22 mouse cellular contexts compared by ENCODE assay signal in the genomic region with DNA sequence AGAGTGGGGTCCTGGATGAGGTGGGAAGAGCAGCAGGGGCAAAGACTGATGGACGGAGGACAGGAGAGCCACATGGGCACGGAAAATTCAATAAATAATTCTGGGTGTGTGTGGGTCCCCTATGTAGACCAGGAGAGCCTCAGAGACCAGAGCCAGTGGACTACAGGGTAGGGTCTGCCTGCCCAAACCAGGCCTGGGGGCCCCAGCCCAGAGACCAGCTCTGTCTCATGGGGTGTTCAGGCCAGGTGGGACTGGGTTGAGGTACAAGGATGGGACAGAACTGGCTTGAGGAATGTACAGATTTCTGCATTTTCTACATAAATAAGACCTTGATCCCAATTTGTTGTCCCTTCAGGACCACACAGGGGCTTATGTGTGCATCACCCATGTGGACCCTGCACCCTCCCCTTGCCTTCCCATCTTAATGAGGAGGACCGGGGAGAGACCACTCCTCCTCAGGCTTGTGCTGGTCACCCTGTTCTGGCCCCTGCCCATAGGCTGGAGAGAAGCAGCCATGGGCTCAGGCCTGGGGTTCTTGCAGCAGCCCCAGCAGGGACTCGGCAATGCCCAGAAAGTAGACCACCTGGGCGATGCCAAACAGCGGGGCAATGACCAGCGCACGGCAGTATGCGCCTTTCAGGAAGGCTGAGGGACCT. TPM values are rescaled to one million over a fixed set of nuclear protein-coding genes. Genes with fewer than 3 reads are reported as not detected.
DNase-seq lines count a peak whose midpoint lies in the region; ATAC-seq and TF ChIP-seq lines count a peak whose summit lies in the region.
"Had no signal": no experiment of that assay in that cellular context is flagged by ENCODE, and none has a peak within 500 bp of the region (broad histone marks: within the 10 kb centered on the region; RNA-seq: fewer than 3 reads in every experiment).

No protein-coding gene starts in this region.

- DNase-seq in cerebellum, adult 2 months, result peak; percentile 38 to 40
- no peak for DNase-seq in heart, adult 8-10 months (ENCODE audit: low spot score)
- DNase-seq in neural tube, embryonic 10.5 days (ENCODE audit: extremely low spot score, low spot score), result no peak
- no peak for DNase-seq in adrenal gland, adult 2 months
- DNase-seq: adrenal gland, postnatal 25 days; heart, adult 18-20 months; kidney, adult 8-10 months; kidney, postnatal 14 days; liver; lung, adult 18-20 months; lung, postnatal 14 days; retina, postnatal 1 day; thymus, postnatal 14 days had no signal

- peaks cover 37% of the 10 kb centered on the region for H3K36me3 ChIP-seq in heart, embryonic 13.5 days
- peaks cover 51% of the 10 kb centered on the region for H3K36me3 ChIP-seq in neural tube, embryonic 15.5 days
- peaks cover 40% of the 10 kb centered on the region for H3K36me3 ChIP-seq in limb, embryonic 13.5 days

- H3K9me3 ChIP-seq in heart, embryonic 13.5 days, result no peaks in the 10 kb centered on the region
- no peaks in the 10 kb centered on the region for H3K9me3 ChIP-seq in neural tube, embryonic 15.5 days (replicated peaks)
- no peaks in the 10 kb centered on the region for H3K9me3 ChIP-seq in limb, embryonic 13.5 days
- H3K9me3 ChIP-seq: forebrain, embryonic 12.5 days; hindbrain, embryonic 12.5 days had no signal

- peak overlapping the region; percentile 12; the same call in 1 of the 2 replicates for H3K9ac ChIP-seq in heart, embryonic 13.5 days
- H3K9ac ChIP-seq in neural tube, embryonic 15.5 days (replicated peaks), result no peak overlapping the region
- 0 out of 2 replicates have a peak overlapping the region, but pooled peaks have one; percentile 56 for H3K9ac ChIP-seq in limb, embryonic 13.5 days
- H3K9ac ChIP-seq: hindbrain, embryonic 12.5 days had no signal

- no peak for ATAC-seq in cerebellum, adult (ENCODE audit: insufficient number of reproducible peaks, low FRiP score, low TSS enrichment)
- ATAC-seq in heart, embryonic 13.5 days (ENCODE audit: extremely low read depth, insufficient number of reproducible peaks, low FRiP score, low TSS enrichment), result no peak
- ATAC-seq in neural tube, embryonic 15.5 days (ENCODE audit: low FRiP score), result no peak
- ATAC-seq in limb, embryonic 13.5 days (ENCODE audit: low FRiP score, low read depth), result no peak

- WGBS in cerebellum, adult 2 months, result 83% methylated on average over 9 of the region's 9 CpGs
- WGBS in heart, embryonic 13.5 days, result 86% methylated on average over 9 of the region's 9 CpGs
- 91% methylated on average over 9 of the region's 9 CpGs for WGBS in neural tube, embryonic 15.5 days
- 95% methylated on average over 9 of the region's 9 CpGs for WGBS in limb, embryonic 13.5 days

- TF ChIP-seq CTCF in cerebellum, adult 2 months (IDR thresholded peaks at IDR 0.05; ENCODE audit: borderline replicate concordance, insufficient read depth, low read depth, low read length), result no peak

- no peak overlapping the region for H3K4me2 ChIP-seq in heart, embryonic 13.5 days
- no peak overlapping the region for H3K4me2 ChIP-seq in neural tube, embryonic 15.5 days
- H3K4me2 ChIP-seq in limb, embryonic 13.5 days (replicated peaks), result no peak overlapping the region
- H3K4me2 ChIP-seq: forebrain, embryonic 12.5 days had no signal

- TF ChIP-seq POLR2A in cerebellum, adult 2 months (IDR thresholded peaks at IDR 0.05; ENCODE audit: borderline replicate concordance, insufficient read depth, low read length), result peak; percentile 4; the same call in 1 of the 2 replicates

- H3K27me3 ChIP-seq in cerebellum, adult 2 months (ENCODE audit: control insufficient read depth, insufficient read depth, low read length), result no peaks in the 10 kb centered on the region
- H3K27me3 ChIP-seq in heart, embryonic 13.5 days (replicated peaks), result 0 out of 2 replicates have a peak, but pooled peaks cover 5% of the 10 kb centered on the region
- no peaks in the 10 kb centered on the region for H3K27me3 ChIP-seq in neural tube, embryonic 15.5 days (replicated peaks)
- H3K27me3 ChIP-seq in limb, embryonic 13.5 days, result no peaks in the 10 kb centered on the region
- H3K27me3 ChIP-seq: forebrain, embryonic 12.5 days; hindbrain, embryonic 12.5 days had no signal

- no peak overlapping the region for H3K4me3 ChIP-seq in cerebellum, adult 2 months (replicated peaks; ENCODE audit: insufficient read depth, low read depth, low read length)
- no peak overlapping the region for H3K4me3 ChIP-seq in heart, embryonic 13.5 days
- no peak overlapping the region for H3K4me3 ChIP-seq in neural tube, embryonic 15.5 days (replicated peaks)
- H3K4me3 ChIP-seq in limb, embryonic 13.5 days, result no peak overlapping the region
- H3K4me3 ChIP-seq: forebrain, embryonic 12.5 days; hindbrain, embryonic 12.5 days; layer of hippocampus, adult 2 months had no signal

- H3K27ac ChIP-seq in cerebellum, adult 2 months (ENCODE audit: insufficient read depth, low read length), result peak overlapping the region; percentile 85
- H3K27ac ChIP-seq in heart, embryonic 13.5 days (replicated peaks), result peak overlapping the region; percentile 44
- 0 out of 2 replicates have a peak overlapping the region, but pooled peaks have one; percentile 81 for H3K27ac ChIP-seq in neural tube, embryonic 15.5 days (replicated peaks)
- H3K27ac ChIP-seq in limb, embryonic 13.5 days, result no peak overlapping the region
- H3K27ac ChIP-seq: forebrain, embryonic 12.5 days; hindbrain, embryonic 12.5 days; layer of hippocampus, adult 2 months; stomach, postnatal 0 days had no signal

- H3K4me1 ChIP-seq in cerebellum, adult 2 months (ENCODE audit: control insufficient read depth, insufficient read depth, low read length), result peaks cover 33% of the 10 kb centered on the region
- peaks cover 48% of the 10 kb centered on the region for H3K4me1 ChIP-seq in heart, embryonic 13.5 days
- peaks cover 58% of the 10 kb centered on the region for H3K4me1 ChIP-seq in neural tube, embryonic 15.5 days
- peaks cover 46% of the 10 kb centered on the region for H3K4me1 ChIP-seq in limb, embryonic 13.5 days

RNA-seq across cellular contexts. Expression of a gene that starts 1.4 kb away (rescaled TPM):
- 375 and 402 TPM in 2 replicates for polyA plus RNA-seq in cerebellum, adult 2 months (2012; rRNA removed)
- polyA plus RNA-seq in heart, embryonic 13.5 days (2015; fragmentation: Nextera tagmentation; extraction: Ambion mirVana), result 8.1 and 9.8 TPM in 2 replicates
- total RNA-seq in heart, adult 8-10 months (2022), result 1 to 10 TPM in 3 of 4 experiments, under 1 TPM in 1; 0.78 to 1.7 (median 1.4) TPM
- 185 and 208 TPM in 2 replicates for polyA plus RNA-seq in neural tube, embryonic 15.5 days (2015; fragmentation: Nextera tagmentation; extraction: Ambion mirVana)
- polyA plus RNA-seq in limb, embryonic 13.5 days (2015; fragmentation: Nextera tagmentation; extraction: Ambion mirVana), result 5.1 and 5.2 TPM in 2 replicates
- 1 to 10 TPM; 1.6 to 2.8 TPM for total RNA-seq in adrenal gland, adult 2 months (2021)
- 1.00 and 1.2 TPM in 2 replicates for polyA plus RNA-seq in adrenal gland, adult 2 months (2012; rRNA removed)
- total RNA-seq: MEL had no signal

RNA-seq across cellular contexts. Expression of a gene that starts 7.0 kb away (rescaled TPM):
- 328 and 384 TPM in 2 replicates for polyA plus RNA-seq in cerebellum, adult 2 months (2012; rRNA removed)
- 17.3 and 19.1 TPM in 2 replicates for polyA plus RNA-seq in heart, embryonic 13.5 days (2015; fragmentation: Nextera tagmentation; extraction: Ambion mirVana)
- 10 to 100 TPM; 44.3 to 76.1 (median 66.5) TPM for total RNA-seq in heart, adult 8-10 months (2022)
- polyA plus RNA-seq in neural tube, embryonic 15.5 days (2015; fragmentation: Nextera tagmentation; extraction: Ambion mirVana), result 76.7 and 88.8 TPM in 2 replicates
- polyA plus RNA-seq in limb, embryonic 13.5 days (2015; fragmentation: Nextera tagmentation; extraction: Ambion mirVana), result 38.8 and 39.3 TPM in 2 replicates
- total RNA-seq in adrenal gland, adult 2 months (2021), result 100 to 1,000 TPM; 125 to 172 TPM
- polyA plus RNA-seq in adrenal gland, adult 2 months (2012; rRNA removed), result 234 and 236 TPM in 2 replicates

RNA-seq across cellular contexts. Expression of a gene that starts 13.1 kb away (rescaled TPM):
- 3.2 and 4.4 TPM in 2 replicates for polyA plus RNA-seq in cerebellum, adult 2 months (2012; rRNA removed)
- polyA plus RNA-seq in heart, embryonic 13.5 days (2015; fragmentation: Nextera tagmentation; extraction: Ambion mirVana), result 8.1 and 9.4 TPM in 2 replicates
- total RNA-seq in heart, adult 8-10 months (2022), result under 1 TPM; 0.32 to 0.62 (median 0.44) TPM
- 2.7 and 5.0 TPM in 2 replicates for polyA plus RNA-seq in neural tube, embryonic 15.5 days (2015; fragmentation: Nextera tagmentation; extraction: Ambion mirVana)
- 11.7 and 12.0 TPM in 2 replicates for polyA plus RNA-seq in limb, embryonic 13.5 days (2015; fragmentation: Nextera tagmentation; extraction: Ambion mirVana)
- 1 to 10 TPM; 1.4 to 1.5 TPM for total RNA-seq in adrenal gland, adult 2 months (2021)
- 9.2 and 11.2 TPM in 2 replicates for polyA plus RNA-seq in adrenal gland, adult 2 months (2012; rRNA removed)

RNA-seq across cellular contexts. Expression of a gene that starts 16.5 kb away (rescaled TPM):
- polyA plus RNA-seq in cerebellum, adult 2 months (2012; rRNA removed), result 481 and 571 TPM in 2 replicates
- 871 and 874 TPM in 2 replicates for polyA plus RNA-seq in heart, embryonic 13.5 days (2015; fragmentation: Nextera tagmentation; extraction: Ambion mirVana)
- 100 to 1,000 TPM; 796 to 941 (median 846) TPM for total RNA-seq in heart, adult 8-10 months (2022)
- polyA plus RNA-seq in neural tube, embryonic 15.5 days (2015; fragmentation: Nextera tagmentation; extraction: Ambion mirVana), result 743 and 829 TPM in 2 replicates
- polyA plus RNA-seq in limb, embryonic 13.5 days (2015; fragmentation: Nextera tagmentation; extraction: Ambion mirVana), result 1,214 and 1,220 TPM in 2 replicates
- 1,000 to 10,000 TPM in 1 of 2 experiments, 100 to 1,000 TPM in 1; 577 to 1,228 TPM for total RNA-seq in adrenal gland, adult 2 months (2021)
- 207 and 254 TPM in 2 replicates for polyA plus RNA-seq in adrenal gland, adult 2 months (2012; rRNA removed)

RNA-seq across cellular contexts. Expression of a gene that starts 16.8 kb away (rescaled TPM):
- polyA plus RNA-seq in cerebellum, adult 2 months (2012; rRNA removed), result 48.1 and 49.2 TPM in 2 replicates
- polyA plus RNA-seq in heart, embryonic 13.5 days (2015; fragmentation: Nextera tagmentation; extraction: Ambion mirVana), result 27.0 and 29.9 TPM in 2 replicates
- total RNA-seq in heart, adult 8-10 months (2022), result 10 to 100 TPM; 13.3 to 16.0 (median 14.8) TPM
- polyA plus RNA-seq in neural tube, embryonic 15.5 days (2015; fragmentation: Nextera tagmentation; extraction: Ambion mirVana), result 49.3 and 50.4 TPM in 2 replicates
- polyA plus RNA-seq in limb, embryonic 13.5 days (2015; fragmentation: Nextera tagmentation; extraction: Ambion mirVana), result 73.8 and 75.9 TPM in 2 replicates
- total RNA-seq in adrenal gland, adult 2 months (2021), result 10 to 100 TPM; 29.7 to 41.1 TPM
- 49.5 and 58.2 TPM in 2 replicates for polyA plus RNA-seq in adrenal gland, adult 2 months (2012; rRNA removed)

Comparison
In these comparisons a context has a peak if more than half of its experiments do, and no peak if none do; other contexts are left out.
1. DNase-seq: peak in cerebellum, adult 2 months (2 of 2); none in heart, adult 8-10 months (single experiment), neural tube, embryonic 10.5 days (single experiment) and adrenal gland, adult 2 months (single experiment).
2. RNA of a gene that starts 1.4 kb away (polyA plus RNA-seq): 375 to 402 TPM in cerebellum, adult 2 months and 185 to 208 TPM in neural tube, embryonic 15.5 days; 8.1 to 9.8 TPM in heart, embryonic 13.5 days, 5.1 to 5.2 TPM in limb, embryonic 13.5 days and 1.00 to 1.2 TPM in adrenal gland, adult 2 months; every median in the first group is over 10 times any median in the second.